Mouse (Mus musculus) small intestine, adult 2 months (tissue): Measurements from ENCODE around the gene Rbfox1. TPM values are rescaled to one million over a fixed set of nuclear protein-coding genes. Genes with fewer than 3 reads are reported as not detected.

ENCODE experiments used
- H3K27ac ChIP-seq: fragments of 200-500 bp; 2 replicates; pipeline ENCODE4 v1.5.1; 2012; ENCODE audit warnings: low read depth, low read length, control low read depth, inconsistent platforms; ENCODE audit not compliant: insufficient read depth
- H3K27me3 ChIP-seq: fragments of 200-500 bp; 2 replicates; pipeline ENCODE4 v1.6.1; 2012; ENCODE audit warnings: mild to moderate bottlenecking, moderate library complexity, low read length, inconsistent platforms; ENCODE audit not compliant: control insufficient read depth, insufficient read depth
- H3K36me3 ChIP-seq: fragments of 200-500 bp; 2 replicates; pipeline ENCODE4 v1.6.1; 2012; ENCODE audit warnings: mild to moderate bottlenecking, low read length, control low read depth, inconsistent platforms; ENCODE audit not compliant: control insufficient read depth, insufficient read depth
- H3K4me1 ChIP-seq: fragments of 200-500 bp; 2 replicates; pipeline ENCODE4 v1.6.1; 2012; ENCODE audit warnings: low read length, inconsistent platforms, mixed read lengths; ENCODE audit not compliant: control insufficient read depth, insufficient read depth, insufficient read length
- H3K4me3 ChIP-seq: fragments of 200-500 bp; 2 replicates; pipeline ENCODE4 v1.5.1; 2012; ENCODE audit warnings: low read depth, mild to moderate bottlenecking, control low read depth, inconsistent platforms, low read length, moderate library complexity
- CTCF ChIP-seq: fragments of 200-500 bp; IDR thresholded peaks from 2 replicates; pipeline ENCODE4 v1.5.1; 2012; ENCODE audit warnings: low read depth, mild to moderate bottlenecking, control low read depth, inconsistent platforms, low read length, moderate library complexity, mixed read lengths; ENCODE audit not compliant: insufficient replicate concordance, insufficient read length; ENCODE audit errors: extremely low read depth
- POLR2A ChIP-seq: fragments of 200-500 bp; IDR thresholded peaks from 2 replicates; pipeline ENCODE4 v1.6.1; 2012; ENCODE audit warnings: low read depth, mild to moderate bottlenecking, control low read depth, inconsistent platforms, low read length, moderate library complexity
- WGBS: fragments of 180-500 bp; shearing (Covaris S2); methylation state at CpG from one replicate; pipeline ENCODE4 v1.1.7; 2018; 5-methylcytosine and 5-hydroxymethylcytosine counted together
- polyA plus RNA-seq: library from polyadenylated mRNA; depleted of rRNA; stranded (reverse); fragments of >200 nt; gene quantifications from 2 replicates; pipeline ENCODE4 v1.2.3, GENCODE M21; 2012

The Rbfox1 gene
- polyA plus RNA-seq, 1 experiment = 0.72 TPM

- Histone ChIP-seq H3K4me3 (no peak overlapping the region), H3K27ac (no peak overlapping the region), H3K4me1 (no peaks in the 10 kb centered on the region), H3K27me3 (no peaks in the 10 kb centered on the region), H3K36me3 (no peaks in the 10 kb centered on the region)
- TF ChIP-seq POLR2A (no peak), CTCF (no peak)
Measured at GRCm38 (mm10) chr16:7265715-7266114, 1380.6 kb downstream of the Rbfox1 start.

DNA sequence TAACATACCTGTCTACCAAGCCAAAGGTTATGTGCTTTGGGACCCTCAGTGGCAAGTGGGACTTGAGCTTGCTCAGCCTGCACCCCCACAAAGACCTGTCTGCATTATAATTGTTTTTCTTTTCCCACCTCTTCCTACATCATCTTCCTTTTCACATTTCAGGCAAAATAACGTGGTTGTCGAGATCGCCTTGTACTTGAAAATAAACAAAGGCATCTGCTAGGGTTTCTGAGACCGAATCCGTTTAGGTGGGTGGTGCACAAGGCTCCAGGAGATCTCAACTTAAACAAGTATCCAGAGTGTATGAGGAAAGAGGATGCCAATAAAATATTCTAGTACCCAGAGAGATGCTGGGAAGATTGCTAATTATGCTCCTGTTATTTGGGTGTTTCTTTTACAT, 1390.3 kb downstream of the Rbfox1 start:
- Histone ChIP-seq H3K36me3 (no peaks in the 10 kb centered on the region), H3K27ac (no peak overlapping the region), H3K4me1 (no peaks in the 10 kb centered on the region), H3K27me3 (no peaks in the 10 kb centered on the region), H3K4me3 (no peak overlapping the region)
- TF ChIP-seq POLR2A = no peak
- TF ChIP-seq CTCF = no peak
- WGBS = 87% methylated on average over 5 of the region's 5 CpGs

DNA sequence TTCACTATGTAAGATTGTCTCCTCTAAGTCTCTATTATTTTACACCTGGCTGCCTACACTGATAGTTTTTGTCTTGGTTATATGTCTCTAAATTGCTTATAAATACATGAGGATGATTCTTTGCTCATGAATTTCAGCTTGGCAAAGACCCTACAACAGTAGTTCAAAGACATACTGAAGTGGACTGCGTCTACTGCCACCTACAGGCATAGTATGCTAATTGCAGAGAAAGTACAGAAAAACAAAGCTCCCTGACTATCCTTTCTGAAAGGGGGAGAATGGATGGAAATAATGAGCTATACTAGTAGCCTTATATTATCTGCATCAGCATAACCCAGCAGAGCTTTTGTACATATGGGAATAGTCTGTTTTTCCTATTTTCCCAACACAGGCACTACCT, 1390.7 kb downstream of the Rbfox1 start:
- Histone ChIP-seq H3K4me1 (no peaks in the 10 kb centered on the region), H3K36me3 (no peaks in the 10 kb centered on the region), H3K27ac (no peak overlapping the region), H3K27me3 (no peaks in the 10 kb centered on the region), H3K4me3 (no peak overlapping the region)
- 34% methylated on average over 1 of the region's 1 CpGs for WGBS
- TF ChIP-seq POLR2A = no peak

- TF ChIP-seq CTCF = no peak
- TF ChIP-seq POLR2A = no peak
- Histone ChIP-seq H3K4me1 (no peaks in the 10 kb centered on the region), H3K36me3 (no peaks in the 10 kb centered on the region), H3K27me3 (no peaks in the 10 kb centered on the region), H3K27ac (no peak overlapping the region), H3K4me3 (no peak overlapping the region)
- WGBS = 73% methylated on average over 5 of the region's 5 CpGs
Measured at GRCm38 (mm10) chr16:7279544-7279943, 1394.4 kb downstream of the Rbfox1 start.

GRCm38 (mm10) chr16:7282257-7282656, 1397.1 kb downstream of the Rbfox1 start:
- WGBS = 72% methylated on average over 7 of the region's 7 CpGs
- H3K27me3 ChIP-seq = no peaks in the 10 kb centered on the region

DNA sequence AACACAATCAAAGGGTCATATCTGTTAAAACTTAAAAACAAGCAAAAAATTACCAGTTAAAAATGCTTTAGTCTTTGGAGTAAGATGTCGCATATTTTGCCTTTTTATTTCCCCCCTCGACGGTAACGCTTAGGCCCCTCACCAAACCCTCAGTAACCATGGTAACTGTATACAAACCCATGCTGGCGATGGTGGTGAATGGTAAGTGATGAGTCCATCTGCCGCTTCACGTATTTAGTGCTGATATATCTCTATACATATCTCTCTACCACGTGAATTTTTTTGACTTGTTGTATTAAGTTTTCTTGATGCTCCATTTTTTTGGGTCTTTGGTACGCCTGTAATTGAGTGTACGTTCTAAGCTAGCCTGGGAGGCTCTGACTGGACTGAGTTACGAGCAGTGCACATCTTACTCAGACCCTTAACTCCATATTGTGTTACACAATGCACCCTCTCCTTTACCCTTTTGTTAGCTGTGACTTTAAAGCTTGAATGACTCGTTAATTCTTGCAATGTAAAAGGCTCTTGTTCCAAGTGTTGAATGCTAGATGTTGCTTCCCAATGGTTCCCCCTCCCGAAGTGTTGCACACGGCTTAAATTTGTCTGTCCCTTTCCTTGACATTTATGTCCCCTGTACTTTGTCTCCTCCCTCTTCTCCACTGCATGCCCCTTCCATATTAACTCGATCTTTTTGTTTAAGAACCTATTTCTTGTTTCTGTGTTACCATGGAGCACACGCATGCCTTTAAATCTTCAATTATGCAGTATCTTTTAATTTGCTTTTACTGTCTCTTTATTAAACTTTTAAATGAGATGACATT, 1408.0 kb downstream of the Rbfox1 start:
- TF ChIP-seq CTCF (no peak), POLR2A (no peak)
- no peaks in the 10 kb centered on the region for H3K4me1 ChIP-seq
- no peaks in the 10 kb centered on the region for H3K27me3 ChIP-seq
- no peak overlapping the region for H3K4me3 ChIP-seq
- 86% methylated on average over 16 of the region's 16 CpGs for WGBS
- H3K36me3 ChIP-seq = no peaks in the 10 kb centered on the region
- H3K27ac ChIP-seq = no peak overlapping the region

More at GRCm38 (mm10) chr16:7282257-7282656, 1397.1 kb downstream of the Rbfox1 start:
- Histone ChIP-seq H3K4me1 (no peaks in the 10 kb centered on the region), H3K4me3 (no peak overlapping the region), H3K27ac (no peak overlapping the region), H3K36me3 (no peaks in the 10 kb centered on the region)
- TF ChIP-seq POLR2A (no peak), CTCF (no peak)

DNA sequence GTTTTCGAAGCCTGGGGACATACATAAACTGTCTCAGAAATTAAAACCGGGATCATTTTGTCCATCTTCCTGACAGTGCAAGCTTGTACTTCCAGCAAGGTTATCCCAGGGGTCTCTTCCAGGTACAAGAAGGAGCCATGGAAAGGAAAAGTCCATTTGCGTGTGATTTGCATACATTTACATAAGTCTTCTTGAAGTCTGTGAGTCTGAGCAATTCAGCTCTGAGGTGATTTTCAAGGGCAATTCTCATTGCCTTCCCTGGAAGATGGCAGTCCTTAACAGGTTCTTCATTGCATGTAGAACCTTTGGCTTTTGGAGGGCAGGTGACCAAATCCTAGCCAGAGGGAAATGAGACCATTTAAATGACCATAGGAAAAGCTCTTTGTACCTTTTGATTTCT, 1417.3 kb downstream of the Rbfox1 start:
- Histone ChIP-seq H3K4me3 (no peak overlapping the region), H3K36me3 (no peaks in the 10 kb centered on the region), H3K27ac (no peak overlapping the region), H3K27me3 (no peaks in the 10 kb centered on the region), H3K4me1 (no peaks in the 10 kb centered on the region)
- no peak for TF ChIP-seq POLR2A
- WGBS = 75% methylated on average over 3 of the region's 3 CpGs

DNA sequence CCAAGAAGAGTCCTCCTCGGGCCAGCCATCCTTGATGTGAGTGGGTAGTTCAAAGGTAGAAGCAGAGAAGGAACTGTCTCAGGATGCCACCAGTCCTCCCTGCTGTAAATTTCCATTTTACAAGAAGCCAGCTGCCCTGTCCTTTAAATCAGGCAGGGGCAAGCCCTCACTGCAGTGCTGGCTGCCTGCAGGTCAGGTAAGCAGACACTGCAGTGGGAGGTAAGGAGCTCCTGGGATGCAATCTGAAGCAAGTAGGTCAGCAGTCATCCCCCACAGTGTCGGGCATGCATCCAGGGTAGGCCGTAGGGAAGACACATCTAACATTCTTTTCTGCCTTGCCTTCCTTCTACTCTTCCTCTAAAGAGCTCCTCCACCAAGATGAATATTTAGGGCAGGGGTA, 1444.0 kb downstream of the Rbfox1 start:
- H3K4me3 ChIP-seq = no peak overlapping the region
- H3K36me3 ChIP-seq = no peaks in the 10 kb centered on the region
- 73% methylated on average over 3 of the region's 3 CpGs for WGBS
- no peak overlapping the region for H3K27ac ChIP-seq
- no peak for TF ChIP-seq CTCF
- TF ChIP-seq POLR2A = no peak
- H3K4me1 ChIP-seq = no peaks in the 10 kb centered on the region
- no peaks in the 10 kb centered on the region for H3K27me3 ChIP-seq
